Mouse (Mus musculus) heart, adult 2 months (tissue): ENCODE measurements around the gene Tmem262. TPM values are rescaled to one million over a fixed set of nuclear protein-coding genes. Genes with fewer than 3 reads are reported as not detected.

ENCODE experiments used
- DNase-seq, 2 experiments: peaks; one replicate each; pipeline ENCODE4 v3.0.0; 2021
- H3K27ac ChIP-seq: fragments of 200-600 bp; 2 replicates; pipeline ENCODE4 v1.8.1; 2022
- H3K27me3 ChIP-seq: fragments of 200-500 bp; 2 replicates; pipeline ENCODE4 v1.6.1; 2012; ENCODE audit warnings: mild to moderate bottlenecking, low read length, inconsistent platforms, mixed read lengths; ENCODE audit not compliant: control insufficient read depth, insufficient read depth
- H3K36me3 ChIP-seq: fragments of 200-500 bp; 2 replicates; pipeline ENCODE4 v1.6.1; 2012; ENCODE audit warnings: low read length, inconsistent platforms; ENCODE audit not compliant: control insufficient read depth, insufficient read depth
- H3K4me1 ChIP-seq: fragments of 200-500 bp; 2 replicates; pipeline ENCODE4 v1.6.1; 2011; ENCODE audit warnings: low read length; ENCODE audit not compliant: control insufficient read depth, insufficient read depth
- H3K4me3 ChIP-seq: fragments of 200-600 bp; 2 replicates; pipeline ENCODE4 v1.8.1; 2022
- H3K79me2 ChIP-seq: fragments of 200-500 bp; replicated peaks from 2 replicates; pipeline ENCODE4 v1.6.1; 2012; ENCODE audit warnings: mild to moderate bottlenecking, inconsistent platforms, low read length, moderate library complexity, mixed read lengths; ENCODE audit not compliant: control insufficient read depth, insufficient read depth
- H3K9ac ChIP-seq: fragments of 200-500 bp; 2 replicates; pipeline ENCODE4 v1.6.1; 2012; ENCODE audit warnings: low read depth, mild to moderate bottlenecking, control low read depth, inconsistent platforms, low read length, mixed read lengths
- CTCF ChIP-seq: fragments of 200-600 bp; IDR thresholded peaks from 2 replicates; pipeline ENCODE4 v1.8.1; 2022; ENCODE audit warnings: antibody characterized with exemption, mild to moderate bottlenecking, moderate library complexity
- EP300 ChIP-seq: fragments of 200-500 bp; IDR thresholded peaks from 2 replicates; pipeline ENCODE4 v1.6.1; 2011; ENCODE audit warnings: low read depth, low read length, control low read depth; ENCODE audit not compliant: insufficient read depth
- POLR2A ChIP-seq: fragments of 200-500 bp; IDR thresholded peaks from 2 replicates; pipeline ENCODE4 v1.6.1; 2011; ENCODE audit warnings: mild to moderate bottlenecking, low read depth, low read length, control low read depth; ENCODE audit not compliant: insufficient read depth
- WGBS: fragments of 180-500 bp; shearing (Covaris S2); methylation state at CpG from one replicate; pipeline ENCODE4 v1.1.7; 2018; 5-methylcytosine and 5-hydroxymethylcytosine counted together
- intact Hi-C: fragments of 180-260 bp; cut with DNase I; formaldehyde crosslinking; loops from one replicate; pipeline ENCODE4 v1.15.1; 2025
- polyA plus RNA-seq: library from polyadenylated mRNA; depleted of rRNA; stranded (reverse); fragments of >200 nt; gene quantifications from 2 replicates; pipeline ENCODE4 v1.2.3, GENCODE M21; 2012
- total RNA-seq, 2 experiments: library from RNA; stranded (reverse); gene quantifications; 2 replicates each; pipeline ENCODE4 v1.2.3; 2021

Tmem262 gene
- total and polyA plus RNA-seq, 3 experiments: not detected

GRCm38 (mm10) chr19:6070571-6071250 lies 9.1 kb upstream of the Tmem262 start:
- 91% methylated on average over 31 of the region's 31 CpGs for WGBS
- Histone ChIP-seq H3K79me2 (0 out of 2 replicates have a peak, but pooled peaks cover 1% of the 10 kb centered on the region), H3K27ac (no peak overlapping the region), H3K4me3 (no peak overlapping the region), H3K27me3 (no peaks in the 10 kb centered on the region), H3K36me3 (no peaks in the 10 kb centered on the region), H3K9ac (no peak overlapping the region), H3K4me1 (no peaks in the 10 kb centered on the region)
- DNase-seq: no peak
- intact Hi-C loops: no loop called here
- TF ChIP-seq CTCF: no peak
- no peak for TF ChIP-seq POLR2A
- TF ChIP-seq EP300: no peak

- H3K4me1 ChIP-seq: peaks cover 1% of the 10 kb centered on the region
- no peaks in the 10 kb centered on the region for H3K36me3 ChIP-seq
- 91% methylated on average over 19 of the region's 19 CpGs for WGBS
- H3K4me3 ChIP-seq: no peak overlapping the region
- intact Hi-C loops: no loop called here
- H3K79me2 ChIP-seq: 0 out of 2 replicates have a peak, but pooled peaks cover 1% of the 10 kb centered on the region
- H3K27me3 ChIP-seq: no peaks in the 10 kb centered on the region
- no peak for DNase-seq
- H3K27ac ChIP-seq: no peak overlapping the region
- no peak overlapping the region for H3K9ac ChIP-seq
- TF ChIP-seq EP300 (no peak), POLR2A (no peak), CTCF (no peak)
These were observed 8.6 kb upstream of the Tmem262 start for GRCm38 (mm10) chr19:6071261-6071660.

GRCm38 (mm10) chr19:6073889-6074288 lies 5.9 kb upstream of the Tmem262 start:
- no peaks in the 10 kb centered on the region for H3K36me3 ChIP-seq

DNA sequence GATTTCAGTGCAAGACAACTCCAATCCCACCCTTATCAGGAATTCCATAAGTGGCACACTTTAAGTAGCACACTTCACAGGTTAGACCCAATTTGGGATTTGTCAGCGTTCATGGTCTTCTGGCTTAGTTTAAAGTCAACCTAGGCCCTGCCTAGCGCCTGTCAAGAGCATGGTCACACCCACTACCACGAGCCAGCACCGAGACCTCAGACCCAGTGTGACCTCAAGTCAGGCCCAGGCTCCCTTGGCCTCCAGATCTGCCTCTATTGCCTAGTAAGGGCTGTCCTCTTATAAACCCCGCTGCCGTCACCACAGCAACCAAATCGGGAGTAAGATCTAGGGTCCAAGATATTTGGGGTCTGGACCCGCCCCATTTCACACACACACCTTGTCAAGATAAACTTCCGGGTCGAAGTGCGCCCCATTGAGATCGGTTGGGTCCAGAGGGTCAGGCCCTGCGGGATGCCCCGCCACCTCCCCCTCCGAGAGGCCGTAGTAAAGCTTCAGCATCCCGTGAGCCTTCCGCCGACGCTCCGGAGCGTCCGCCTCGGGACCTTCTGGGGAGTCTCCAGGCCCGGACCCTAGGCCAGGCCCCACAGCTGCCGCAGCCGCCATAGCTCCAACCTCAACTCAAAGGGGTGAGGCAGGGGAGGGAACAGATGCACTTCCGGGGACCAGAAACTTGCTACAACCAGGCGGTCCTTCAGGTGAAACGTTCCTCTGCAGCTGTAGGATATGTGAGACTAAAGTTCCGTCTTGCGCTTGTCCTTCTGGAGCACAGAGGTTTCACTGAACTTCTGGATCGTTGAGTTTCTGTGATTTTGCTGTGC lies 3.1 kb upstream of the Tmem262 start, which contains the start of gene Vps51:
TSS of gene Vps51 (minus strand) at position 668 of the 830 bp plus-strand sequence.
- Histone ChIP-seq H3K4me1 (peaks cover 4% of the 10 kb centered on the region), H3K27ac (peak within 1 kb of the TSS; percentile 84), H3K4me3 (peak within 1 kb of the TSS; percentile 94), H3K79me2 (0 out of 2 replicates have a peak, but pooled peaks cover 1% of the 10 kb centered on the region), H3K27me3 (no peaks in the 10 kb centered on the region), H3K36me3 (no peaks in the 10 kb centered on the region), H3K9ac (peak within 1 kb of the TSS; percentile 76)
- under 1% methylated on average over 33 of the region's 33 CpGs for WGBS
- TF ChIP-seq POLR2A (peak; percentile 74), CTCF (no peak), EP300 (peak; percentile 82)
- intact Hi-C loops: loop anchor here (1.0 kb wide), 1 partner anchor 15 kb away; the partner anchor contains the start of gene Znhit2
- peak; percentile 88 for DNase-seq

More at GRCm38 (mm10) chr19:6073889-6074288, 5.9 kb upstream of the Tmem262 start:
- H3K4me1 ChIP-seq: peaks cover 4% of the 10 kb centered on the region
- WGBS: 92% methylated on average over 5 of the region's 5 CpGs
- intact Hi-C loops: no loop called here
- no peak overlapping the region for H3K4me3 ChIP-seq
- no peak for TF ChIP-seq CTCF
- no peak for TF ChIP-seq POLR2A
- TF ChIP-seq EP300: no peak
- H3K9ac ChIP-seq: no peak overlapping the region
- DNase-seq: no peak
- 0 out of 2 replicates have a peak, but pooled peaks cover 1% of the 10 kb centered on the region for H3K79me2 ChIP-seq
- H3K27ac ChIP-seq: no peak overlapping the region
- H3K27me3 ChIP-seq: no peaks in the 10 kb centered on the region

DNA sequence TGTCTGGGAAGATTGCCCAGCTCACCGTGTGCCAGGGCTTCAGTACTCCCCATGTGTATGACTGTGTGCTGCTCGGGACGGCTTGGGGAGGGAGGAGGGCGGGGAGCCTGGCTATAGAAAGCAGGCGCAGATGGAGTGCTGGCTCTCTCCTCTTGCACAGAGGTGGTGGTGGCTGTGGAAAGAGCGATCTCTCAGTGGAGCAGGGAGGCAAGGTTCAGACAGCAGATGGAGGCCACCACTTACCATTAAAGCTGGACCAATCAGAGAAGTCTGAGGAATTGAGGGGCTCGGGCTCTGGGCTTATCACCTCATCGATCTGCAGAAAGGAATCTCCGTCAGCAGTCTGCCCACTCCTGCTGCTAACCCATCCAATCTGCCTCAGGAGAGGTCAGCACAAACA lies 2.3 kb downstream of the Tmem262 start, which contains the start of gene Gm28374:
TSS of gene Gm28374 (minus strand) at position 101 of the 400 bp plus-strand sequence.
- H3K27me3 ChIP-seq: no peaks in the 10 kb centered on the region
- H3K4me3 ChIP-seq: no peak within 1 kb of the TSS
- no peak for DNase-seq
- H3K36me3 ChIP-seq: no peaks in the 10 kb centered on the region
- H3K9ac ChIP-seq: no peak within 1 kb of the TSS
- intact Hi-C loops: loop anchor here (10.0 kb wide), 1 partner anchor 253 kb away; the partner anchor contains the start of gene Men1
- peaks cover 5% of the 10 kb centered on the region for H3K4me1 ChIP-seq
- H3K79me2 ChIP-seq: 0 out of 2 replicates have a peak, but pooled peaks cover 2% of the 10 kb centered on the region
- WGBS: 82% methylated on average over 9 of the region's 9 CpGs
- H3K27ac ChIP-seq: no peak within 1 kb of the TSS
- TF ChIP-seq POLR2A (no peak), EP300 (no peak), CTCF (no peak)
